Mouse (Mus musculus) adrenal gland, adult 2 months (tissue): ENCODE measurements around the gene Ywhag. TPM values are rescaled to one million over a fixed set of nuclear protein-coding genes. Genes with fewer than 3 reads are reported as not detected.

Experiments used
- DNase-seq: peaks from one replicate; pipeline ENCODE4 v3.0.0; 2021
- polyA plus RNA-seq: library from polyadenylated mRNA; depleted of rRNA; stranded (reverse); fragments of >200 nt; gene quantifications from 2 replicates; pipeline ENCODE4 v1.2.3, GENCODE M21; 2012
- total RNA-seq, 2 experiments: library from RNA; stranded (reverse); gene quantifications; 2 replicates each; pipeline ENCODE4 v1.2.3; 2021

Ywhag gene
- total and polyA plus RNA-seq, 3 experiments: 268 to 611 (median 563) TPM

GRCm38 (mm10) chr5:135951660-135952059 is 17.2 kb upstream of the Ywhag start:
- no peak for DNase-seq

- peak; percentile 70 for DNase-seq
Observed at GRCm38 (mm10) chr5:135950710-135951412, 16.4 kb upstream of the Ywhag start.

GRCm38 (mm10) chr5:135946621-135947020 is 12.2 kb upstream of the Ywhag start:
- no peak for DNase-seq

- DNase-seq: peak; percentile 70
Observed at GRCm38 (mm10) chr5:135945916-135946408, 11.5 kb upstream of the Ywhag start.

GRCm38 (mm10) chr5:135942710-135943109 is 8.3 kb upstream of the Ywhag start:
- DNase-seq: no peak

GRCm38 (mm10) chr5:135940587-135940986 is 6.2 kb upstream of the Ywhag start:
- DNase-seq: peak; percentile 79

- no peak for DNase-seq
Observed at GRCm38 (mm10) chr5:135935641-135936190, 1.3 kb upstream of the Ywhag start.

GRCm38 (mm10) chr5:135935176-135935523 is 734 bp upstream of the Ywhag start:
- no peak for DNase-seq

- DNase-seq: peak; percentile 78
Observed at GRCm38 (mm10) chr5:135933900-135934441, 445 bp downstream of the Ywhag start.

GRCm38 (mm10) chr5:135933222-135933899 is 1.1 kb downstream of the Ywhag start:
- no peak for DNase-seq

- peak; percentile 53 for DNase-seq
Observed at GRCm38 (mm10) chr5:135932359-135932758, 2.1 kb downstream of the Ywhag start.

- no peak for DNase-seq
Observed at GRCm38 (mm10) chr5:135931526-135931925, 2.9 kb downstream of the Ywhag start.

GRCm38 (mm10) chr5:135929685-135930424 is 4.6 kb downstream of the Ywhag start:
- no peak for DNase-seq

- no peak for DNase-seq
Observed at GRCm38 (mm10) chr5:135923901-135924300, 10.5 kb downstream of the Ywhag start.

- no peak for DNase-seq
Observed at GRCm38 (mm10) chr5:135919902-135920301, 14.5 kb downstream of the Ywhag start.

- no peak for DNase-seq
Observed at GRCm38 (mm10) chr5:135918593-135918992, 15.8 kb downstream of the Ywhag start.

- no peak for DNase-seq
Observed at GRCm38 (mm10) chr5:135918059-135918437, 16.4 kb downstream of the Ywhag start.

GRCm38 (mm10) chr5:135917327-135918058 is 16.9 kb downstream of the Ywhag start:
- DNase-seq: peak; percentile 41

- DNase-seq: peak; percentile 77
Observed at GRCm38 (mm10) chr5:135916601-135917000, 17.8 kb downstream of the Ywhag start.

- no peak for DNase-seq
Observed at GRCm38 (mm10) chr5:135916051-135916565, 18.3 kb downstream of the Ywhag start.

- DNase-seq: peak; percentile 70
Observed at GRCm38 (mm10) chr5:135914156-135914555, 20.3 kb downstream of the Ywhag start.
